Mouse (Mus musculus): ENCODE measurements around the gene Tprgl.
A peak's percentile ranks its signal among the peaks of the same experiment; 100 is the strongest.

The Tprgl gene

DNA sequence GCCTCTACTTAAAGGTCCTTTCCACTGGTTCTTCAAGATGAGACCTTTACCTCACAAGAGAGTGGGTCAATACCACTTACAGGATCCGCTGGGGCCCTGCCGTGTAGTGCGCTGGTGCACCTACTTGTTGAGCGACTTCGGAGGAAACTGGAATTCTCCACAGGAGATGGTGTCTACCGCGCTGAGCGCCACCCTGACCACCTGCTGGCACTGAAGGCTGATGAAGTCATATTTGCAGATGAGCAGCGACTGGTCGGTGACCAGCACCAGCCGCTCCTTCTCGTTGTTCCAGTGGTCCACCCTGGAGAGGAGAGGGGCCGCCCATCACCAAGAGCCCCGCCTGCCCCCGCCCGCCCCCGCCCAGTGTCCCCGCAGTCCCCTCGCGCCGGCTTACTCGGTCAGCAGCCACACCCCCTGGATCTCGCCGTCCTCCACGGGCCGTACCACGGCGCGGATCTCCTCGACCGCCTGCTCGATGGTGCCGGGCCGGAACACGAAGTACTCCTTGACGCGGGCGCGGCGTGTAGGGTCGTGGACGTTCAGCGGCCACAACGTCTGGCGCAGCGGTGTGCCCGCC, 417 bp downstream of the Tprgl start:
- DNase-seq (ENCODE audit: low read depth, low spot score) = peak; percentile 26

DNA sequence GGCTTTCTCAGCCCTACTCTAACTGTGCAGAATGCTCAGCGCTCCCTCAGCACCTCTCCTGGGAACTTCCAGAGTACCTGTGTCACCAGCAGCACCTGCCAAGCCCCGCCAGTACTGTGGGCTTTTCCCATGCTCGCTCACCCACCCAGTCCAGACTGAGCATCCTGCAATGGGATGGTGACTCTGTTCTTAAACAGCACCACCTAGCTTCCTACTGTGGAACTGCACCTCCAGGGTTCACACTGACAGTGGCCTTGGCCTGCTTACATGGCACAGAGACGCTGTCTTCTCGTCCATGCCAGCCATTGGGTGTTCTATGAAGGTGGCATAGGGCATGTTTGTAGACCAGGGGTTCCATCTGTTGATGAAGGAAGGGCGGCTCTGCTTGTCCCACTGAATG, 1.5 kb downstream of the Tprgl start:
- DNase-seq (ENCODE audit: low read depth, low spot score) = peak; percentile 90

DNA sequence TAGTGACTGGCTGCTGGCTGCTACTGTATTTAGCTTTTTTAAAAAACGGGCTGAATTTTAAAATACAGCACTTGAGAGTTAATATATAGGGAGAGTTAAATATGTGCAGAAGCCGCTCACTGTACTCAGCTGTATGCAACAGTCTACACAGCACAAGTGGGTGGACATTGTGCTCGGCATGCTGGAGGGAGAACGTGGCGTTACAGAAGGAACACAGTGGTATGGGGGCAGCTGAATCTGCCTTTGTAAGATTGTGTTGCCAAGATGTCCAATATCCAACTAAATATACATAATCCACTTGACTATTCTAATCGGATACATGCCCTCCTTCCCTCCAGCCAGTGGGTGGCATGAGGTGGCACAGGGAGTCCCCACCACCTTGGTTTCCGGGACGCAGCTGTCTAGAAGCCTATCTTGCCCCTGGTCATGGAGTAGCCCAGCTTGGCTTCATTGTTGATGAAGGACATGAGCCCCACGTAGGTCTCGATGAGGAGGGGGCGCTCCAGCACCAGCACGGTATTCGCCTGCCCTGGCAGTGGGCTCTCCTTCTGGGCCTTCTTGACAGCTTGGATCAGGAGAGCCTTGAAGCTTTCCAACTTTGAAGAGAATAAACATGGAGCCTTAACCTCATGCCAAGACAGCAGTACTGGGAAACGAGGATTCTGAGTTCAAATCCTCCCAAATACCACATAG, 2.4 kb downstream of the Tprgl start:
- no peak for DNase-seq (ENCODE audit: low read depth, low spot score)

DNA sequence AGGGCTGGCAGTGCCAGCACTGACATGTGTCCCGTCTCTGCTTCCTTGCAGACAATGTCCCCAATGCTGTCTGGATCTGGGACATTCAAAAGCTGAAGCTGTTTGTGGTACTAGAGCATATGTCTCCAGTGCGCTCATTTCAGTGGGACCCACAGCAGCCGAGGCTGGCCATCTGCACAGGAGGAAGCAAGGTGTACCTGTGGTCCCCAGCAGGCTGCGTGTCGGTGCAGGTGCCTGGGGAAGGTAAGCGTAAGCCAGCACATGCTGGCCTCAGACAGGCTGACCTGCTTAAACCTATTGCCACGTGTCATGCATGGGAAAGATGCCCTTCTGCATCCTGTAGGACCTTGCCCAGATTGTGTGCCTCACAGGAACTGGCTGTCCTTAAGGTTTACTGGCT, 4.4 kb downstream of the Tprgl start:
- DNase-seq (ENCODE audit: low read depth, low spot score) = no peak

DNA sequence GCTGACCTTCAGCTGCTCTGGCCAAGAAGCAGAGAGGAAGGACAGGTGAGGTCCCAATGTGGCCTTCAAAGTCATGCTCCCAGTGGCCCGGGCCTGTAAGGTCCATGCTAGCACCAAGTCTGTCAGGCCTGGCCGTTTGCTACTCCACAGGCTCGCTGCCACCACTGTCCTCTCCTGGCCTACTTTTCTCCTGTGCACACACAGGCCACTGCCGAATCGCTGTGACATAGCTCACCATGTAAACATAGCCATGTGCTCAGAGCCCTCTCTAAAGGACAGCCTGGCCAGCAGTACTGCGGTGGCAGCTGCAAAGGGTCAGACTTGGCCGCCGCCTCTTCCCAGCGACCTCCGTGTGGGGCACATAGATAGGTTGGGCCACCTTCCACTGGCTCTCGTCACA, 6.4 kb downstream of the Tprgl start:
- no peak for DNase-seq (ENCODE audit: low read depth, low spot score)

DNA sequence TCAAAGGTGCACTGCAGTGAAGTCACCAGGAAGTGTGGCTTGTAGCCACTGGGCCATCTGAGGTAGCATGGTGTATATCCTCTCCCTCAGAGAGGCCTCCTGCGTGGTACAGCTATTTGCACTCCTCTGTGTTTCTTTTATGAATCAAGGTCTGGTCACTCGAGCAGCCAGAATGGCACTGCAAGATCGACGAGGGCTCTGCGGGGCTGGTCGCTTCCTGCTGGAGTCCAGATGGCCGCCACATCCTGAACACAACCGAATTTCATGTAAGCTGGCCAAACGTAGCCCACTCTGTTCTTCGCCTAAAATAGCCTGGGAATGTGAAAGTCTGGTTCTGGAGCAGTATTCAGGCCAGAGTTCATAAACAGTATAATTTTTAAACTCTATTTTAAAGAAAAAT, 14.1 kb downstream of the Tprgl start:
- no peak for DNase-seq (ENCODE audit: low read depth, low spot score)

DNA sequence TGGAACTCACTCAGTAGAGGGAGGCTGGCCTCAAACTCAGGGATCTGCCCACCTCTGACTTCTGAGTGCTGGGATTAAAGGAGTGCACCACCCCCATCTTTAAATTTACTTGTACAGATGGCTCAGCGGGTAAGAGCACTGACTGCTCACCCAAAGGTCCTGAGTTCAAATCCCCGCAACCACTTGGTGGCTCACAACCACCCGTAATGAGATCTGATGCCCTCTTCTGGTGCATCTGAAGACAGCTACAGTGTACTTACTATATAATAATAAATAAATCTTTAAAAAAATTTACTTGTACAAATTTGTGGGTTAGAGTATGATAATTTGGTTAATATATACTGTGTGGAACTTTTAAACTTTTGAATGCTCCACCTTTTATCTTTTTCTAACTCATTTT, 15.8 kb downstream of the Tprgl start:
- DNase-seq (ENCODE audit: low read depth, low spot score) = no peak

DNA sequence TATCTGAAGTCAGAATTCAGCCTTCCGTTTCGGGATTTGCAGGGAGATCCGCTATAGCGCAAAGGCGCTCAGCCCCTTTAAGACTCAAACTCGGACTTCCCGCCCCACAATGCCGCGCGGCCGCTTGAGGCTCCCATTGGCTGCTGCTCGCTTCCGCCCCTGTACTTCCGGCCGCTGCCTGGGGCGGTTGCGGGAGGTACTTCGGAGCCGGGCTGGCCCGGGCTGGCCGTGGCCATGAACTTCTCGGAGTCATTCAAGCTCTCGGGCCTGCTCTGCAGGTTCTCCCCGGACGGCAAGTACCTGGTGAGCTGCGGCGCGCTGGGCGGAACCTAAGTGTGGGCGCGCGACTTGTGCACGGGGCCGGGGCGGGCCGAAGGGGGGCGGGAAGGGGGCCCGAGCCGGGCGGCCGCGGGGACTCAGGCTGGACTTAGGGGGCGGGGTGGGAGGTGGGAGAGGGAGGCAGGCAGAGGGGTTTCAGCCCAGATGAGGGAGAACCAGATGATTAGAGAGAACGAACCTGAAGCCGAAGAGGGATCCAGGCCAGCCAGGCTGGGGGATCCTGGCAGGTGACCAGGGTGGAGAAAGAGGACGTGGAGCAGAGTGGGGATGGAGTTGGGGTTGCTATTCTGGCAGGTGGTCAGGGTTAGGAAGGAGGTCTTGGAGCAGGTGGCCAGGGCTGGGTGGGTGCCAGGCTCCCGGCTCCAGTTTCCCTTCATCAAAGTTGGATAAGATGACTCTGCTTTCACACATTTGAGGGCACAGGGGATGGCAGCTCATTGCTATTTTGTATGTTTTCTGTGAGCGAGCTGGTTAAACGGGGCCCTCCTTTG, 18.0 kb downstream of the Tprgl start, which contains the start of gene Wrap73:
Gene Wrap73 (plus strand): TSS at position 162 of the 830 bp plus-strand sequence.
- peak; percentile 96 for DNase-seq (ENCODE audit: low read depth, low spot score)

DNA sequence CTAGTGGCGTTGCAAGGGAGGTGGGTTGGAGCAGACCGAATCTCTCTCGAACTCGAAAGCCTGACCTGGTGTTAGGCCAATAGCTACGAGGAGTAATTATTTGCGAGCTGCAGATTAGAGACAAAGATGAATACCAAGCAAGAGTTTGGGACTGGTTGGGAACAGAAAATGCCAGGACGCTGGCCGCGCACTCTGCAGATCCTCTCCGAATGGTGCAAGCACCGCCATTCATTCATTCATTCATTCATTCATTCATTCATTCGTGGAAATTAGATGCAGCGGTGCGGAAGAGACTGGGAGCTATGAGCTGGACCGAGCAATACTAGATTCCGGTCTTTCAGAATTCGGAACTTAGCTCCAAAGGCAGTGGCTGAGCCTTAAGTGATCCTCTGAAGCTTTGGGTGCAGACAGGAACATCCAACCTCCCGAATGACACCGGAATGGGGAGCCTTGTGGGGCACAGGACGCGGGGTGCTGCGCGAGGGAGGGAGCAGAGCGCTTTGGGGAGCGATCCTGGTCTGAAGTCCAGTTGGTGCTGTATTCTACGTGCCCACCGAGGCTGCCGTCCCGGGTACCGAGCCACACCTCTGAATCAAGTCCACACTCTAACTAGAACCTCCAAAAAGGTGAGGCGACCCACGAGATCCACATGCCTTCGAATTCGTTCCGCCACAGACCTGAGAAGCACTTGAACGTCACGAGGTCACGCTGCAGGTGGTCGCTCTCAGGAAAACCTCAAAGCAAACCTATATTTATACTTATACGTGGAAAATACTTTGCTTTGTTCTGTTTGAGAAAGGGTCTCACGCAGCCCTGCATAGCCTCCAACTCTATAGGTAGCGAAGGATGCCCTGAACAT, 19.2 kb downstream of the Tprgl start:
- DNase-seq (ENCODE audit: low read depth, low spot score) = peak; percentile 19

DNA sequence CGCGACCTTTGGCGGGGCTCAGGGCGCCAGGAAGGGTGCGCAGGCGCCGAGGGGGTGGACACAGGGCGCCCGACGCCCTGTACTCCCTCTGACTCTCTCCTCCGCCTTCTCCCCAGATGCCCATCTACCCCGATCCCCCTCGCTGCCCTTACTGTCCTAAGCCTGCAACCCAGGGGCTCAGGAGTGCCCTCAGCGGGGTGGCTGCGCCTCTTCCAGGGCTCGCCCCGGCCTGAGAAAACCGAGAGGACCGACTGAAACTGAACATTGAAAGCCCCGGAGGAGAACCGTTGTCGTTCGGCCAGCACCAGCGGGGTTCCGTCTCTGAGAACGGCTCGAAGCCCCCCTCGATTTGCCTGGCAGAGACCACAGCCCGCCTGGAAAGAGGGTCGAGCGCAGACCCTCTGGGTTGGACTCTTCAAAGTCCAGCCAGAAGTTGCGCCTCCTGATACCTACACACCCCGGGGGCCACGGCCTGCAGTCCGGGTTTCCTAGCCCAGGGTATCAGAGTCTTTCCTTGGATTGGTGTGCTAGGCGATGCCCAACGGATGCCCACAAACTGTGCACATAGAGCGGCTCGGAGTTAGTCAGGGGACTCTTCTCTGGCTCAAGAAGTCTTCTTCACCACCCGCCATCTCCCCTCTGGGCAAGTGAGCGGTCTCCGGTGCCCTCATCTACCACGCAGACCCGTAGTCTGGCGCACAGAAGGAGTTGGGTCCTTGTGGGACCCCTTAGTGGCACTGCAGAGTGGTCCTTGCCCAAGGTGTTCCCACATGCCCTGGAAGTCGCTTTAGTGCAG, 20.1 kb downstream of the Tprgl start:
- peak; percentile 44 for DNase-seq (ENCODE audit: low read depth, low spot score)

DNA sequence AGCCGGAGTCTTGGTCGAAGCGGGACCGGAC, 20.5 kb downstream of the Tprgl start, which contains the start of gene Trp73:
Gene Trp73 (minus strand): TSS at position 27 of the 31 bp plus-strand sequence.
- no peak for DNase-seq (ENCODE audit: low read depth, low spot score)

DNA sequence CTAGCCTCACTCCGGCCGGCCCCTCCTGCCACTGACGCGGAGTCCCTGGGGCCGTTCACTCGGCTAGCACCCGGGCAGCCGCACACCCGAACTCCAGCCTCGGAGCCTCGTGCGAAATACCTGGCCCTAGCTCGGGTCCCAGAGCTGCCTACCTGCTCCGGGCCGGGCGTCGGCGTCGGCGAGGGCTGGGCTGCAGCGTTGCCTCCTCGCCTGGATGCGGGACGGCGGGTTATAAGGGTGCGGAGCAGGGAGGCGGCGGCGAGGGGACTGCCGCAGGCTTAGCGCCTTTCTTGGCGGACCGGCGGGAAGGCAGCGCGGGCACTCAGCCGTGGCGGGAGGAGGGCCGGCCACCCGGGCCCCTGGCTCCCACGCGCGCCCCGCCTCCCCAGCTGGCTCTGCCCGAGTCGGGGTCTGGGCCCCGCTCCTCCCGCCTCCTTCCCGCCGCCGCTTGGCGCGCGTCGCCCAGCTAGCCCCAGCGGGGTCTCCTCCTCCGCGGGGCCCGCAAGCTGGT, 20.7 kb downstream of the Tprgl start:
- DNase-seq (ENCODE audit: low read depth, low spot score) = peak; percentile 43

DNA sequence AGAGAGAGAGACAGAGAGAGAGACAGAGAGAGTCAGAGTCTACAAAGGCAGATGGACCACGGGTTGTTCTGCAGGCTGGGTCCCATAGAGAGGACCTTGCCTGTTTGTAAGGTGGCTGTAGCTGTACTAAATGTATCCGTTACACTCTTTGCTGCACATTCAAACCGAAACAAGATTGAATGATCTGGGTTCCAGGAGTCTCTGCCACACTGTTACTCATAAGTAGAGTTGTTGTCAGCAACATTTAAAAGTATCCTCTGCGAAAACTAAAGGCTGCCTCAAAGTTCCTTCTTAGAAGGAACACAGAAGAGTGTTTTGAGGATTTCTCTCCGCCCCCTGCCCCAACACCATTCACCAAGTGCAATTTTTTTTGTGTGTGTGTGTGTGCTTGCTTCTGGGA, 23.3 kb downstream of the Tprgl start:
- DNase-seq (ENCODE audit: low read depth, low spot score) = no peak

DNA sequence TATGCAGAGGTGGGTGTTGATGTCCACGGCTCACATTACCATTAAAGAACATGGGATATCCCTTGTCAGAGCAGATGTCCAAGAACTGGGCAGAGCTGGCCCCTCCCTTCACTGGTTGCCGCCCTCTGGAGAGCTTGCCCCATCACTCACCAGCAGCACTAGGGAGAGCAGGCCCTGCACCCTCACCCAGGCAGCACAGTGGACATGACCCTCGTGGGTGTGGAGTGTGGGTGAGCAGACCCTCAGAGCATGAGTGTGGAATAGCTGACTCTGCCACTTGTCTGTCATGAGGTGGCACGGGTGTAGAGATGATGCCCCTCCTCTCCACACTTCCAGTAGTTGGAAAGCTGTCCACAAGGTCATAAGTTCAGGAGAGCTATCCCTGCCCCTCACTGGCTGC, 25.7 kb downstream of the Tprgl start:
- DNase-seq (ENCODE audit: low read depth, low spot score) = no peak

DNA sequence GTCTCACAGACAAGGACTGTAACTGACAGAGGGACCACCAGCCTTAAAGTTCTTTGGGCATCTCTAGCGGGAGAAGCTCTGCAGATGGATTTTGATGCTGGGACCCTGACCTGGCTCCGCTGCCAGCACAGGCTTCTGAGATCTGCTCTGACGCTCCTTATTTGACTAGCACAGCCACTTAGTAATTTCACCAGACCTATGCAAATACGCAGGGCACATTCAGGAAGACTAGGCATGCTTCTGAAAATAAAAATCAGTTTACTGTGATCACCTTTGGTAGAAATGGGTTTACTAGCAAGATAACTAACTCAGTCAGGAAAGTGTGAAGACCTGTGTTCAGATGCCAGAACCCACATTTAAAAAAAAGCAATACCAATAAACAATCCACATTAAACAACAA, 28.6 kb downstream of the Tprgl start:
- no peak for DNase-seq (ENCODE audit: low read depth, low spot score)

DNA sequence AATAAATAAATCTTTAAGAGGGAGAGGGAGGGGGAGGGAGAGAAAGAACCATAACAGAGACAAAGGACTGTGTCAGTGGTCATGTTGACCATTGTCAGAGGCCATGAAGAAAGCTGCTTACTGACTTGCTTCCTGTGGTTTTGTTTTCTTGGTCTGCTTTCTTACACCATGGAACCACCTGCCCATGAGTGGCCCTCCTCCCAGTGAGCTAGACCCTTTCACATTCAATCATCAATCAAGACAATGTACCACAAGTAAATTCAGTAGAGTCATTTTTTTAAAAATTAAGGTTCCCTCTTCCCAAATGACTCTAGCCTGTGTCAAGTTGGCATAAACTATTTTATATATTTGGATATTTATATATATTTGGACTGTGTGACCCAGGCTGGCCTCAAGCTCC, 30.5 kb downstream of the Tprgl start:
- DNase-seq (ENCODE audit: low read depth, low spot score) = no peak

DNA sequence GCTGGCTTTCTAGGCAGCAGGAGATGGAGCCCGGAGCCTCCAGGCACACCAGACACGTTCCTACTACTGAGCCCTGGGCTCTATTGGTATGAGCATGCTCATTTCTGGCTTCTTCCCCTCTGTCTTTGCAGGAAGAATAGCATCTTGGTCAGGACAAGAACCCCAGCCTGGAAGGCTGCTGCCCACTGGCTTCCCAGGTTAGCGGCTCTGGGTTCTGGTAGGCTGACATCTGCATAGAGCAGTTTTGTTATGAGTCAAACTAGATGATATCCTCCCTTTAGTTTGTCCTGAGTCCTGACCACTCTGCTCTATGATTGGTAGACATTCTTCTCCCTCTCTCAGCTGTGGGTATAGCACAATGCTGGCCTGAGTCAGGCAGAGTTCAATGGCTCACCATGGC, 33.2 kb downstream of the Tprgl start:
- no peak for DNase-seq (ENCODE audit: low read depth, low spot score)

DNA sequence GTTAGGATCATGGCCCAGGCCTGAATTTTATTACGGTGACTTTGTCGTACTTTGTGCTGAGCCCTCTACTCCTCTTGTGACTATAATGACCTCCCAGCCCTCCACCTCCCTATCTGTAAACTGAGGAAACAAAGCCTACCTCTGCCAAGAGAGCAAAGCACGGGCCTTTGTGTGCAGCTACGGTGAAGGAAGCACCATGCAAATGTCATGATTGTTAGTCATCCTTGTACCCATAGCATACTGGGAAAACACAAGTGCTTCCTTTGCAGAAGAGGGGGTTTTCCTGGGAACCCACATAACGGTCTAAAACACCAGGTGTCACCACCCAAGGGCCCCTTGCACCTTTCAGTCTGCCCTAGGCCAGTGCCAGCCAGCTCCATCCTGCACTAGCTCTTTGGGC, 35.3 kb downstream of the Tprgl start:
- DNase-seq (ENCODE audit: low read depth, low spot score) = no peak

DNA sequence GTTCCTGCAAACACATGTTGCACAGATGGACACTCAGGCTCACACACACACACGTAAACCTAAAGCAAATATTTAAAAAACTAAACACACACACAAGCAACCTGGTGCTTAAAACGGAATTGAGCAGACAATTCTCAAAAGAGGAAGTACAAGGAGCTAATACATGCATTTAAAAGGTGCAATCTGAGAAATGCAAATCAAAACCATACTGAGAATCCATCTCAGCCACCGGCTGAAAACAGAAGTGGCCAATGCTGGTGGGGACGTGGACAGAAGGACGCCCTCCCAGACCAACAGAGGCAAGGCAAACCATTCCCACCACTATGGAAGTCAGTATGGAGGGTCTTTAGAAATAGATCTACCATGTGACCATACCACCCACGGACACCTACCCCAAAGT, 36.9 kb downstream of the Tprgl start:
- DNase-seq (ENCODE audit: low read depth, low spot score) = no peak

DNA sequence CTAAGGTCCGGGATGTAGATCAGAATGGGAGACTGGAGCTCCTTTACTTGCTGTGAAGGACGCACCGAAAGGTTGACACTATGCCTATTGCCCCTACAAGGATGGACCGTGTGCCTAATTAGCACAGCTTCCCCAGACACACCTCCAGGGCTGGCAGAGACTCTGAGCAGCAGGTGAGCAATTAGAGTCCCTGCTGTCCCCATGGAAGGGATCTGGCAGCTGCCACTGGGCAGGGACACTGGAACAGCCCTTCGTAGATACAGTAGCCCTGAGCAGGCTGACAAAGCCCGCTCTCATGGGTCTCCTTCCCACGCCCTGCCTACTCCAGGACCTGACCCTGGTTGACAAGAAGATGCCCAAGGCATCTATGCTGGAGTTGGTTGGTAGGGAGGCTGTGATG, 38.1 kb downstream of the Tprgl start:
- no peak for DNase-seq (ENCODE audit: low read depth, low spot score)

DNA sequence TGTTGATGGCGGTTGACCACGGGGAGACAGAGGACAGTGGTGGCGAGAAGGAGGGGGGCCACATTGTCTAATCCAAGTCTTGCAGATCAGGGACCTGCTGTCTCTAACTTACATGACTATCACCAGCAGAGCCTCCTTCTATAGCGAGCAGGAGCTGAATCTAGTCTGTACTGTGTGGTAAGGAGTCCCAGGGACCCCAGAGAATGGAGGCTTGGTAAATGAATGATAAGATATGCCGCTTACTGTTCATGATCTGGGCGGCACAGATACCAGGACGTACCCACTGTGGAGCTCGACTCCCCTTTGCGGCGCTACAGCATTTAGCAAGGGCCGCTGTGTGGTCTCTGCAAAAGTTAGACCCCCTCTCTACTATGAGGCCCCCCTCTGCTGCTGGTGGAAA, 38.7 kb downstream of the Tprgl start:
- DNase-seq (ENCODE audit: low read depth, low spot score) = no peak

DNA sequence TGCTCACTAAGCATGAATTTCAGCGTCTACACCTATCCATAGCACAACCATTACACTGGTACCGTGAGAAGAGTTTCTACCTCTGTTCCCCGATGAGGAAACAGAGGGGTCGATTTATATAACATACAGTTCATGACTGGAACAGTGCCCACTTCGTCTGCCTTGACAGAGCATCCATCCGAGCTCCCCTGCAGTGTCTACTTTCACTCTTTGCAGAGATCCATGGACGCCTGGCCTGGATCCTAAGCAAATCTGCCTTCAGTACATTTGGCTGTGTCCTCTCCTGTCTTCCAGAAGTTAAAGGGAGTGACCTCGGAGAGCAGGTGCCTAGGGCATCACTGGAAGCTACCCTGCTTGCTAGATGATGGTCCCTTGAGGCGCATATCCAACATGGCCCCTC, 41.3 kb downstream of the Tprgl start:
- no peak for DNase-seq (ENCODE audit: low read depth, low spot score)
